Mouse (Mus musculus): Measurements from ENCODE around the gene Gtf3c5. TPM values are rescaled to one million over a fixed set of nuclear protein-coding genes. Genes with fewer than 3 reads are reported as not detected.

Gene Gtf3c5
- total and polyA plus RNA-seq, 3 experiments = 22.5 to 50.2 TPM; not detected in 1

DNA sequence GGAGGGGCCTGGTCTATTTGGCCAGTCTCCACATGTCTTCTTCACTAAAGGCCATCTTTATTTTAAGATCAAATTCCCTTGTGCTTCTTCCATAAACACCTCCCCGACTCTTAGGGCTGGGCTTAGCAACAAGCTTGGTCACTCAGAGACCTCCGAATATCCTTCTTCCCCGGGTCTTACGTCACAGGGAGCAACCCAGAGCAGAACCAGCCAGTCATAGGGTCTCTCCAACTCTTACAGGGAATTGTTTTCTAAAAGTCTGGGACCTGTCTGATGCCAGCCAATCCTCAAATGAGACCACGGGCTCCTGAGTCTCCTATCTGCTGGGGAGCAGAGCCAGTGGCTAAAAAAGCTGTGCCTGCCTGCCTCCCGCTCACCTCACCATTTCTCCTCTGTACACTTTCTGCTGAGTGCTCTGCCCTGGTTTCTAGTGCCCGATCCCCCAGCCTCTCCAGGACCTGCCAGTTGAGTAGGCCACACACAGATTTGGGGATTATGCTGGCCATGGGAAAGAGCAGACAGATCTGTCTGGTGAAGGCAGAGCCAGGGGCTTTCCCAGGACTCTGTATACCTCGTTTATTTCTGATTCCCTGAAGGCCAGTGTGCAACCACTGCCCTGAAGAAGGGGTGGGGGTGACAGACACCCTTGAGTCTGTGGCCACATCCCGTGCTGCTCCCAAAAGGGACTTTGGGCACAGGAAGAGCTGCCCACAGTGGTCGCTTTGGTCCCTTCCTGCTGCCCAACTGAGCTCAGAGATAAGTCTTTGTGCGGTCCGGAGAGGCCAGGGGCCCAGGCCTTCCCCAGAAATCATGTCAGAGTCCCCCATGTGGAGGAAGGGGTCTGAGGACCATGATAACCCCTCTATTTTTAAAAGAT lies 15.4 kb upstream of the Gtf3c5 start:
- H3K4me1 ChIP-seq (ENCODE audit: control insufficient read depth in 1 of 2, insufficient read depth in 2 of 2, low read length in 2 of 2) = peaks cover 37 to 68% of the 10 kb centered on the region in 2 experiments
- peaks cover 2% of the 10 kb centered on the region; the same call in 1 of the 2 replicates for H3K79me2 ChIP-seq (ENCODE audit: control insufficient read depth, insufficient read depth, low read length, poor library complexity)
- H3K9me3 ChIP-seq (replicated peaks; ENCODE audit: insufficient read depth, low read length) = no peaks in the 10 kb centered on the region
- H3K27me3 ChIP-seq (ENCODE audit: control insufficient read depth in 1 of 2, insufficient read depth in 2 of 2, low read length in 2 of 2) = no peaks in the 10 kb centered on the region
- peak; percentile 72 for DNase-seq (ENCODE audit: low read depth, low spot score)
- H3K4me3 ChIP-seq (ENCODE audit: control insufficient read depth in 1 of 2, insufficient read depth in 1 of 2, low read depth in 2 of 2, low read length in 2 of 2) = no peak overlapping the region
- peaks cover 0 to 62% of the 10 kb centered on the region in 2 experiments; a peak in 2 of 4 replicates for H3K36me3 ChIP-seq (ENCODE audit: control insufficient read depth in 1 of 2, insufficient read depth in 2 of 2, low read length in 2 of 2)
- H3K27ac ChIP-seq (ENCODE audit: control insufficient read depth, low read depth, low read length) = peak overlapping the region; percentile 100
- peak overlapping the region; percentile 84 for H3K9ac ChIP-seq (ENCODE audit: control insufficient read depth, low read depth, low read length, poor library complexity, severe bottlenecking)
- TF ChIP-seq GABPA (IDR thresholded peaks at IDR 0.05; ENCODE audit: low read depth, low read length) = no peak
- TF ChIP-seq UBTF (IDR thresholded peaks at IDR 0.05; ENCODE audit: borderline replicate concordance, insufficient read depth, low read depth, low read length) = no peak
- no peak for TF ChIP-seq GATA1 (IDR thresholded peaks at IDR 0.05; ENCODE audit: low read depth, low read length)
- no peak for TF ChIP-seq CTCF (IDR thresholded peaks at IDR 0.05 in 2 of 3, conservative IDR thresholded peaks at IDR 0.05 in 1 of 3; ENCODE audit: control insufficient read depth in 1 of 3, insufficient read depth in 1 of 3, low read depth in 2 of 3, low read length in 3 of 3, poor library complexity in 1 of 3, severe bottlenecking in 1 of 3)
- 0 out of 2 replicates have a peak, but pooled peaks have one; percentile 22 for TF ChIP-seq HCFC1 (IDR thresholded peaks at IDR 0.05; ENCODE audit: low read depth, low read length)
- TF ChIP-seq ZKSCAN1 (IDR thresholded peaks at IDR 0.05; ENCODE audit: low read depth, low read length) = no peak
- TF ChIP-seq TAL1 (IDR thresholded peaks at IDR 0.05; ENCODE audit: low read length) = peak; percentile 31
- TF ChIP-seq MAZ (IDR thresholded peaks at IDR 0.05; ENCODE audit: low read depth, low read length) = no peak
- no peak for TF ChIP-seq E2F4 (IDR thresholded peaks at IDR 0.05; ENCODE audit: borderline replicate concordance, low read depth, low read length)
- TF ChIP-seq SIN3A (IDR thresholded peaks at IDR 0.05; ENCODE audit: low read length) = peak; percentile 26; the same call in 1 of the 2 replicates
- peak; percentile 33 for TF ChIP-seq NELFE (IDR thresholded peaks at IDR 0.05; ENCODE audit: low read depth, low read length)
- no peak for TF ChIP-seq ZNF384 (IDR thresholded peaks at IDR 0.05; ENCODE audit: low read depth, low read length)
- peak; percentile 64; the same call in 1 of the 2 replicates for TF ChIP-seq CHD1 (IDR thresholded peaks at IDR 0.05; ENCODE audit: low read depth, low read length)
- TF ChIP-seq KAT2A (conservative IDR thresholded peaks at IDR 0.05; ENCODE audit: low read depth, low read length) = no peak
- no peak for TF ChIP-seq MXI1 (IDR thresholded peaks at IDR 0.05; ENCODE audit: low read depth, low read length)
- no peak for TF ChIP-seq BHLHE40 (IDR thresholded peaks at IDR 0.05; ENCODE audit: borderline replicate concordance, low read depth, low read length)
- no peak for TF ChIP-seq MAFK (IDR thresholded peaks at IDR 0.05; ENCODE audit: borderline replicate concordance, low read depth, low read length)
- TF ChIP-seq ETS1 (IDR thresholded peaks at IDR 0.05; ENCODE audit: low read depth, low read length) = no peak
- TF ChIP-seq MYB (IDR thresholded peaks at IDR 0.05; ENCODE audit: low read depth, low read length) = no peak
- TF ChIP-seq EP300 (IDR thresholded peaks at IDR 0.05; ENCODE audit: low read depth in 1 of 2, low read length in 2 of 2) = peak in 1 of 2 experiments; percentile 50; a peak in 1 of 4 replicates
- TF ChIP-seq MYC (IDR thresholded peaks at IDR 0.05; ENCODE audit: low read depth, low read length) = 0 out of 2 replicates have a peak, but pooled peaks have one; percentile 9
- TF ChIP-seq ZMIZ1 (IDR thresholded peaks at IDR 0.05; ENCODE audit: low read depth, low read length) = peak; percentile 46; the same call in 1 of the 2 replicates
- no peak for TF ChIP-seq ZC3H11A (IDR thresholded peaks at IDR 0.05; ENCODE audit: low read depth, low read length)
- no peak for TF ChIP-seq USF2 (IDR thresholded peaks at IDR 0.05; ENCODE audit: borderline replicate concordance in 1 of 2, insufficient read depth in 1 of 2, low read depth in 1 of 2, low read length in 2 of 2)
- 0 out of 2 replicates have a peak, but pooled peaks have one; percentile 60 for TF ChIP-seq TBP (IDR thresholded peaks at IDR 0.05; ENCODE audit: low read depth, low read length)
- TF ChIP-seq CHD2 (IDR thresholded peaks at IDR 0.05; ENCODE audit: low read length) = no peak
- no peak for TF ChIP-seq USF1 (IDR thresholded peaks at IDR 0.05; ENCODE audit: low read depth, low read length)
- 0 out of 2 replicates have a peak, but pooled peaks have one; percentile 30 for TF ChIP-seq MAX (IDR thresholded peaks at IDR 0.05; ENCODE audit: low read length)
- 0 out of 2 replicates have a peak, but pooled peaks have one; percentile 4 for TF ChIP-seq RCOR1 (IDR thresholded peaks at IDR 0.05; ENCODE audit: low read depth, low read length)
- no peak for TF ChIP-seq JUND (IDR thresholded peaks at IDR 0.05; ENCODE audit: low read depth, low read length)
- TF ChIP-seq ELF1 (IDR thresholded peaks at IDR 0.05; ENCODE audit: low read depth, low read length) = no peak
- no peak for TF ChIP-seq MEF2A (IDR thresholded peaks at IDR 0.05; ENCODE audit: extremely low read depth, insufficient replicate concordance, low read depth, low read length, poor library complexity, severe bottlenecking)
- no peak for TF ChIP-seq RAD21 (IDR thresholded peaks at IDR 0.05; ENCODE audit: low read depth, low read length)
- peak; percentile 15; the same call in 1 of the 2 replicates for TF ChIP-seq TCF12 (IDR thresholded peaks at IDR 0.05; ENCODE audit: low read depth, low read length)
- TF ChIP-seq POLR2AphosphoS2 (IDR thresholded peaks at IDR 0.05; ENCODE audit: low read length) = 0 out of 2 replicates have a peak, but pooled peaks have one; percentile 55

Measured in MEL (cell line).